Mouse (Mus musculus) megakaryocyte, embryonic 14.5 days (primary cell): Measurements from ENCODE around the gene Herpud1.

Experiments used
- FLI1 ChIP-seq: IDR thresholded peaks from 2 replicates; pipeline ENCODE4 v1.6.1; 2012; ENCODE audit warnings: low read length, inconsistent platforms, mixed read lengths
- GATA1 ChIP-seq: IDR thresholded peaks from 3 replicates; pipeline ENCODE4 v1.6.1; 2012; ENCODE audit warnings: mixed read lengths, low read length, inconsistent platforms, borderline replicate concordance

- TF ChIP-seq GATA1 (no peak), FLI1 (no peak)
Measured at GRCm38 (mm10) chr8:94358541-94358940, 27.7 kb upstream of the Herpud1 start.
